Mouse (Mus musculus): ENCODE data around the gene Psd.

Gene Psd

GRCm38 (mm10) chr19:46321101-46321943, 5.6 kb downstream of the Psd start:
- peak in 1 of 2 experiments; percentile 39 for DNase-seq (ENCODE audit: low spot score in 2 of 2)

GRCm38 (mm10) chr19:46320076-46320785, 6.7 kb downstream of the Psd start:
- DNase-seq (ENCODE audit: low spot score in 2 of 2): peak in 1 of 2 experiments; percentile 13

- peak; percentile 13 to 49 for DNase-seq (ENCODE audit: low spot score in 2 of 2)
Observed at GRCm38 (mm10) chr19:46318586-46319378, 8.2 kb downstream of the Psd start.

DNA sequence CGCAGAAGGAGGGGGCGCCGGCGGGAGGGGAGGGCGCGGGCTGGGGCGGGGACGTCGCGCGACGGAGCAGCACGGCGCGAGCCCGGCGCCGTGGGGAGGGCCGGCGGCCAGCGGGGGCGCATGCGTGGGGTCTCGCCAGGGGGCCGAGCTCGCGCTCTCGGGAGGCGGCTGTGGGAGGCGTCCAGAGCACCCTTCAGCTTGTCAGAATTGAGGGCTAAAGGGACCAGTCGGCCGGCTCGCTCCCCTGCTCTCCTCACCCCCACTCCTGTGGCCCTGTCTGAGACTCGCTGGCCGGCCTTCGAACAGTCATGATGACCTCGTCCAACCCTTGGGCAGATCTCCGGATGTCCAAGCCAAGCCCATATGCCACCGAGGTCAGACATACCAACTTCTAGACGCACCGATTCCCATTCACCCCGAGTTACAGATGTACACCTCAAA, 8.9 kb downstream of the Psd start:
- DNase-seq (ENCODE audit: low spot score in 2 of 2): peak; percentile 20 to 22

DNA sequence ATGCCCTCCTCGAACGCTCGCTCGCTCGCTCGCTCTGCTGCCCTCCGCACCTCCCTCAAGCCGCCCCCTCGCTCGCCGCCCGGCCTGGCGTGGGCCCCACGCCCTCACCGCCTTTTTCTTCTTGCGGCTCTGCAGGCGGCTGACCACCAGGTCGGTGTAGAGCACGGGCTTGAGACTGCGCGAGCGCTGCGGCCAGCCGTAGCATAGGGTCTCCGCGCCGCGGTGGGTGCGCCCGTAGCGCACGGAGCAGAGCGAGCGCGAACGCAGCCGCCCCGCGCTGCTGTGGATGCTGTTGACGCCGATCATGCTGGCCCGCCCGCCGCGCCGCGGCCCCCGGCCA, 9.4 kb downstream of the Psd start:
- peak; percentile 14 to 17 for DNase-seq (ENCODE audit: low spot score in 2 of 2)

DNA sequence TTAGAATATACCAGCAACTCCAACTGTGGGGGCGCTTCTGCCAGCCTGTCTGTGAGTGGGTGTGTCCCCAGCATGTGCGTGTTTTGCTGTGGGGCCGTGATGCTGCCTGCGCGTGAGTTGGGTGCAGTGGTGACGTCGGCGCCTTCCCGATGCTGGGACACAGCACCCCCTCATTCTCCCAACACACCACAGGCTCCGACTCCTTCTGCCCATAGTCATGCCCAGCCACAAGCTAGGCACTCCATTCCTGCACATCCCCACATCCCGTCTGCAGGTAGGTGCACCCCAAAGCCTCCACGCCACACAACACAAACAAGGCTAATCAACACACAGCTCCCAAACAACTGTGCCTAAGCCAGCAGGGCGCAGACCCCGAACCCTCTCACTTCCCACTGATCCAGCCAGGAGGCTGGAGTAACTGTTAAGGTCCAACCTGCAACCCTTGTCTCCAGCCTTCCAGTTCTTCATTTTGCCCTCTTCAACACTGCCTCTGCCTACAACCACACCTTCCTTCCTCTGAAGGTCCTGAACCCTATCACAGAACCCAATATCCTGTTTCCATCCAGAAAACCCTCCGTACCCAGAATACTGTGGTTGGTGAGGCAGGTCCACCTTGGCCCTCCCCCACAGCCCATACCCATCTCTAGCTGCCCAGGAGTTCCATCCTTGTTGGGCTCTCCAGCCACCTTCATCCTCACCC, 10.0 kb downstream of the Psd start:
- peak; percentile 19 to 33 for DNase-seq (ENCODE audit: low spot score in 2 of 2)

GRCm38 (mm10) chr19:46315752-46316610, 11.0 kb downstream of the Psd start:
- peak; percentile 32 to 33 for DNase-seq (ENCODE audit: low spot score in 2 of 2)

- peak; percentile 41 to 66 for DNase-seq (ENCODE audit: low spot score in 2 of 2)
Observed at GRCm38 (mm10) chr19:46314872-46315742, 11.8 kb downstream of the Psd start.

- DNase-seq (ENCODE audit: low spot score in 2 of 2): peak; percentile 67 to 71
Observed at GRCm38 (mm10) chr19:46314151-46314601, 12.8 kb downstream of the Psd start.

GRCm38 (mm10) chr19:46313591-46313990, 13.4 kb downstream of the Psd start:
- peak; percentile 19 to 23 for DNase-seq (ENCODE audit: low spot score in 2 of 2)

- peak; percentile 11 to 22 for DNase-seq (ENCODE audit: low spot score in 2 of 2)
Observed at GRCm38 (mm10) chr19:46313116-46313515, 13.8 kb downstream of the Psd start.

DNA sequence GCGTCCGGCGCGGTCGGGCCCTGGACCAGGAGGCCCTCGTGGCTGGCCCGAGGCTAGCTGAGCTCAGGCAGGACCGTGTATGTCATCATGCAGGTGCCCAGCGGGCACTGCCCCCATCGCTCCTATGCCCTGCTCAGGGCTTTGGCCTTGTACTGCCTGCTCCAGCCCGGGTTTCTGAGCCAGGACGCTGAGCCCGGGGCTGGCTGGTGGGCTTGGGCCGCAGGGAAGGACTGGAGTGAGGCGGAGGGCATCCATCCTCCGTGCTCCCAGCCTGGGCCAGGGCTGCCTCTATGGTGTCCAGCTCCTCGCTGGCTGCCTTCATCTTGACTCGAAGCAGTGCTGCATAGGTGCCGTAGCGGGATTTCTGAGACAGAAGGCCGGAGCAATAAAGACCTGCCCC, 14.4 kb downstream of the Psd start:
- DNase-seq (ENCODE audit: low spot score in 2 of 2): peak; percentile 11 to 18

DNA sequence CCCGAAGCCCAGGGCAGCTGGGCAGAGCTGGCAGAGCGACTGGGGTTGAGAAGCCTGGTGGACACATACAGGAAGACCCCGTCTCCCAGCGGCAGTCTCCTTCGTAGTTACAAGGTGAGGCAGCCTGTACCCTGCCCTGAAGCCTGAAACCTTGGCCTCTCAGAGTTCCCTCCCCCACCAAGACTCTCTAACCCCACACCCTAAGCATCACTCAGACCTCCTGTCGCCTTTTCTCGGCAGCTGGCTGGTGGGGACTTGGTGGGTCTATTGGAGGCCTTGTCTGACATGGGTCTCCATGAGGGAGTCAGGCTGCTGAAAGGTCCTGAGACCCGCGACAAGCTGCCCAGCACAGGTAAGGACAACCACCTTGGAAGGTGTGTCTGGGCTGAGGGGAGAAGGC, 15.6 kb downstream of the Psd start:
- peak in 1 of 2 experiments; percentile 17 for DNase-seq (ENCODE audit: low spot score in 2 of 2)

- DNase-seq (ENCODE audit: low spot score in 2 of 2): peak; percentile 9 to 16
Observed at GRCm38 (mm10) chr19:46310312-46310865, 16.6 kb downstream of the Psd start.

GRCm38 (mm10) chr19:46309651-46310305, 17.2 kb downstream of the Psd start:
- peak; percentile 12 to 34 for DNase-seq (ENCODE audit: low spot score in 2 of 2)

GRCm38 (mm10) chr19:46308706-46309435, 18.1 kb downstream of the Psd start:
- DNase-seq (ENCODE audit: low spot score in 2 of 2): peak; percentile 85 to 94

DNA sequence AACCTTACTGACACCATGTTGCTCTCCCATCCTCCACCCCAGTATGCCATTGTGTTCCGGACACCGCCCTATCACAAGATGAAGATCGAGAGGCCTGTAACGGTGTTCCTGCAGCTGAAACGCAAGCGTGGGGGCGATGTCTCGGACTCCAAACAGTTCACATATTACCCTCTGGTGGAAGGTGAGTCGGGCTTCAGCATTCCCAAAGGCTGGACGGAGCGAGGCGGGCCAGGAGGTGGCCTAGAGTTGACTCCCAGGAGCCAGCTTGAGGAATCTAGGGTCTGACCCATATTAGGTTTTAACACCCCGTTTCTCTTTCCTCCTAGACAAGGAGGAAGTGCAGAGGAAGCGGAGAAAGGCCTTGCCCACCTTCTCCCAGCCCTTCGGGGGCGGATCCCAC, 18.7 kb downstream of the Psd start:
- DNase-seq (ENCODE audit: low spot score in 2 of 2): peak; percentile 18 to 25

DNA sequence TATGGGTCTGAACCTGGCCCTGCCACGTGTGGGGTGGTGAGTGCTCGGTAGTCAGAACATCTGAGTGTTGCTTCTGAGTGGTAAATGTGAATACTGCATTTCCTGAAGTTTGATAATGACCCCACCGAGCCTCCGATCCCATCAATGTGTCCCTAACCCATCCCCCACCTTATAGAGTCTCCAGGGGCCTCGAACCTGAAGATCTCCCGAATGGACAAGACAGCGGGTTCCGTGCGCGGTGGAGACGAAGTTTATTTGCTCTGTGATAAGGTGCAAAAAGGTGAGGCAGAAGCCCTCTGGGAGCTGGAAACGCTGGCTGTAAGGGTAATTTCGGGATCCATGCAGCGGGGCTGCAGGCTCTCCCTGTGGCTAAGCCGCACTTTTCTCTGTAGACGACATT, 19.2 kb downstream of the Psd start:
- peak in 1 of 2 experiments; percentile 19 for DNase-seq (ENCODE audit: low spot score in 2 of 2)

Measured in spleen, postnatal 10 days (tissue).